Mouse (Mus musculus): ENCODE measurements around the gene Orai2.
A peak's percentile ranks its signal among the peaks of the same experiment; 100 is the strongest.
"Not testable (repeated sequence)": the region's sequence is repeated elsewhere in the genome, so short reads cannot be mapped to it uniquely, and the experiment has no call there.

Gene Orai2

GRCm38 (mm10) chr5:136137658-136138274 lies 32.7 kb downstream of the Orai2 start:
- peak; percentile 67 for DNase-seq (ENCODE audit: extremely low read depth, insufficient read length, low spot score)

DNA sequence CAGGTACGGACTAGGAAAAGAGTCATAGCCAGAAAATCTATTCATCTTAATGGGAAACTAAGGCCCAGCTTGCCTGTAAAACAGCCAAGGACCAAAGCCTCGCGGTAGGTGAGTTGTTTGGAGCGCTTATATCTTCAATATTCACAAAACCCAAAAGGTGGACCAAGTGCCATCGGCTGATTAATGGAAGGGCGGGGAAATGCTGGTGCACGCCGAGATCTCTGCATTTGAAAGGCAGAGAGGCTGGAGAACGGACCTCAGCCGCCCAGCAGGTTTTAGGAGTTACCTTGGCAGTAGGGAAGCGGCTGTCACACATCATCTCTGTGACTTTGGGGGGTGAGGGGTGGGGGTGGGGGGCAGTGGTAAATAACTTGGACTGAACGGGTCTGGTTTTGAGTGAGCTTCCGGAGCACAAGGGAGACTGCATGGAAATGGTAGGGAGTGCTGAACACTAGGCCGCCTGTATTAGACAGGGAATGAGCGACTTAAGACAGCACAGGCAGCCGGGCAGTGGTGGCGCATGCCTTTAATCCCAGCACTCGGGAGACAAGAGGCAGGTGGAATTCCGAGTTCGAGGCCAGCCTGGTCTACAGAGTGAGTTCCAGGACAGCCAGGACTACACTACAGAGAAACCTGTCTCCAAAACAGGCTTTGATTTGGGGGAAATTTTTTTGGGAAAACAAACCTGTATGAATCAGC lies 34.1 kb downstream of the Orai2 start:
- peak; percentile 51 for DNase-seq (ENCODE audit: extremely low read depth, insufficient read length, low spot score)

GRCm38 (mm10) chr5:136135571-136136291 lies 34.8 kb downstream of the Orai2 start, which contains the start of the genes Lrwd1 and Alkbh4:
Lrwd1 (minus strand) TSS chr5:136136074.
Alkbh4 (plus strand) TSS chr5:136136146.
- peak; percentile 96 for DNase-seq (ENCODE audit: extremely low read depth, insufficient read length, low spot score)

GRCm38 (mm10) chr5:136122165-136122564 lies 48.3 kb downstream of the Orai2 start:
- no peak for DNase-seq (ENCODE audit: extremely low read depth, insufficient read length, low spot score)

DNA sequence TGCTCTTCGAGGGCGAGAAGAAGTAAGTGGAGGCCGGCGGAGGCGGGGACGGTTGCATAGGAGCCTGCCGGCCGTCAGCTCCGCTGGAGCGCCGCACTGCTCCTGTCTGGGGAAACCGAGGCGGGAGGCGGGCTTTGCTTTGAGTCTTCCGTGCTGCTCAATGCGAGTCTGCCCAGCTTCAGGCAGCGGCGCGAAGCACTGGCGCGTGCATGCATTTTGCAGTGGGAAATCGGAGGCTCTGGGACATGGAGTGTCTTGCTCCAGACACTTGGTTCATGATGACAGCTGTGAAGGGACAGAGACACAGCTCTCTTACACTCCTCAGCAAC lies 53.8 kb downstream of the Orai2 start:
- DNase-seq (ENCODE audit: extremely low read depth, insufficient read length, low spot score), result no peak

- DNase-seq (ENCODE audit: extremely low read depth, insufficient read length, low spot score), result peak; percentile 95
These were observed 54.4 kb downstream of the Orai2 start, which contains the start of gene Polr2j for GRCm38 (mm10) chr5:136115891-136116783. Polr2j (plus strand) TSS chr5:136116631.

- not testable (repeated sequence) for DNase-seq (ENCODE audit: extremely low read depth, insufficient read length, low spot score)
These were observed 57.0 kb downstream of the Orai2 start for GRCm38 (mm10) chr5:136113546-136113945.

- peak; percentile 48 for DNase-seq (ENCODE audit: extremely low read depth, insufficient read length, low spot score)
These were observed 61.5 kb downstream of the Orai2 start for GRCm38 (mm10) chr5:136109042-136109441.

DNA sequence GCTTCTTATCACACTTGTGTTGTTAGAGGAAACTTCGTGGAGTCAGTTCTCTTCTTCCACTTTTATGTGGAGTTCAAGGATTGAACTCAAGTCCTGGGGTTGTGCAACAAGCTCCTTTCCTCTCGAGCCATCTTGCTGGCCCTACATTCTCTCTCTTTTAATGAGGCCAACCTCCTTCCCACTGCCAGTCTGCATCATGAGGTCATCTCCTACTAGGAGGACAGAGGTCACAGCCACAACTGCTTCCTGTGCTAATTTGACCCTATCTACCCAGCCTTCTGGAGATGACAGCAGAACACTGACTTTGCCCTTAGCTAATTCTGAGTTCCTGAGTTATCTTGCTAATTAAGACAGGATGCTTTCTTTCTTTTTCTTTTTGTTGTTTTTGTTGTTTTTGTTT lies 62.0 kb downstream of the Orai2 start:
- DNase-seq (ENCODE audit: extremely low read depth, insufficient read length, low spot score), result no peak

DNA sequence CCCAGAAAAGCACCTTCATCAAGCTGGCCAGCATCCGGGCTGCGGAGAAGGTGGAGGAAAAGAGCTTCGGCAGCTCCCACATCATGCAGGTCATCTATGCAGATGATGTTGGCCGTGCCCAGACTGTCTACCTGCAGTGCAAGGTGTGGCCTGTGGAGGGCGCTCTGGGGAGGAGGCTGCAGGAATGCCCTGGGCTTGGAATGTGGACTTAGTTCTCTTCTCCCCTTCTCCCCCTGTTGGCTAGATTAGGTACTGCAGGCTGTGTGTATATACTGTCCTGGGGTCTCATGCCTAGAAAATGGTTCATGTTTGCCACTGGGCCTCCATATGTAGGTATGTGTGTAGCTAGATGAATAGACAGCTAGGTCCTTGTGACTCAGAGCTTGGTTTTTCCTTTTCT lies 66.0 kb downstream of the Orai2 start:
- DNase-seq (ENCODE audit: extremely low read depth, insufficient read length, low spot score), result peak; percentile 44

GRCm38 (mm10) chr5:136102099-136102820 lies 68.3 kb downstream of the Orai2 start:
- DNase-seq (ENCODE audit: extremely low read depth, insufficient read length, low spot score), result no peak

GRCm38 (mm10) chr5:136098536-136098935 lies 72.0 kb downstream of the Orai2 start:
- DNase-seq (ENCODE audit: extremely low read depth, insufficient read length, low spot score), result no peak

Measured in 3134 (cell line).